Mouse (Mus musculus) midbrain, embryonic 11.5 days (tissue): ENCODE data around the gene Lrrc66. TPM values are rescaled to one million over a fixed set of nuclear protein-coding genes. Genes with fewer than 3 reads are reported as not detected.

Experiments used
- ATAC-seq: fragments of 200-750 bp; cut with Nextera tagmentation; 2 replicates; pipeline ENCODE4 v1.8.0; 2017; ENCODE audit warnings: moderate TSS enrichment, moderate library complexity; ENCODE audit not compliant: low FRiP score
- DNase-seq: peaks from one replicate; pipeline ENCODE4 v3.0.0; 2015; ENCODE audit warnings: low spot score; ENCODE audit errors: missing footprints
- H3K27ac ChIP-seq: fragments of 300-500 bp; sonication (generic); 2 replicates; pipeline ENCODE4 v1.5.1; 2014; ENCODE audit warnings: low read depth, low read length
- H3K27me3 ChIP-seq: fragments of 300-500 bp; sonication (generic); 2 replicates; pipeline ENCODE4 v1.6.1; 2014; ENCODE audit warnings: mild to moderate bottlenecking, low read length, moderate library complexity, mixed read lengths; ENCODE audit not compliant: control insufficient read depth, insufficient read depth
- H3K36me3 ChIP-seq: fragments of 300-500 bp; sonication (generic); 2 replicates; pipeline ENCODE4 v1.6.1; 2014; ENCODE audit warnings: mild to moderate bottlenecking, low read length, moderate library complexity, mixed read lengths; ENCODE audit not compliant: control insufficient read depth, insufficient read depth
- H3K4me1 ChIP-seq: fragments of 300-500 bp; sonication (generic); 2 replicates; pipeline ENCODE4 v1.6.1; 2014; ENCODE audit warnings: low read length; ENCODE audit not compliant: control insufficient read depth, insufficient read depth
- H3K4me2 ChIP-seq: fragments of 300-500 bp; sonication (generic); 2 replicates; pipeline ENCODE4 v1.6.1; 2014; ENCODE audit warnings: mild to moderate bottlenecking, moderate library complexity
- H3K4me3 ChIP-seq: fragments of 300-500 bp; sonication (generic); 2 replicates; pipeline ENCODE4 v1.5.1; 2014; ENCODE audit warnings: low read depth, low read length
- H3K9ac ChIP-seq: fragments of 300-500 bp; sonication (generic); 2 replicates; pipeline ENCODE4 v1.6.1; 2014; ENCODE audit warnings: low read length
- H3K9me3 ChIP-seq: fragments of 300-500 bp; sonication (generic); 2 replicates; pipeline ENCODE4 v1.6.1; 2016; ENCODE audit warnings: low read length; ENCODE audit not compliant: control insufficient read depth
- WGBS: fragments of 180-500 bp; shearing (Covaris S2); extraction: QIAGEN DNeasy Blood & Tissue Kit; methylation state at CpG from one replicate; pipeline ENCODE4 v1.1.7; 2014; 5-methylcytosine and 5-hydroxymethylcytosine counted together
- polyA plus RNA-seq: library from polyadenylated mRNA; unstranded; fragments of >200 nt; fragmentation: Nextera tagmentation; extraction: Ambion mirVana; gene quantifications from 2 replicates; pipeline ENCODE4 v1.2.1, GENCODE M21; 2014

Gene Lrrc66
- polyA plus RNA-seq, 1 experiment from 2014 or later: 0.04 TPM

DNA sequence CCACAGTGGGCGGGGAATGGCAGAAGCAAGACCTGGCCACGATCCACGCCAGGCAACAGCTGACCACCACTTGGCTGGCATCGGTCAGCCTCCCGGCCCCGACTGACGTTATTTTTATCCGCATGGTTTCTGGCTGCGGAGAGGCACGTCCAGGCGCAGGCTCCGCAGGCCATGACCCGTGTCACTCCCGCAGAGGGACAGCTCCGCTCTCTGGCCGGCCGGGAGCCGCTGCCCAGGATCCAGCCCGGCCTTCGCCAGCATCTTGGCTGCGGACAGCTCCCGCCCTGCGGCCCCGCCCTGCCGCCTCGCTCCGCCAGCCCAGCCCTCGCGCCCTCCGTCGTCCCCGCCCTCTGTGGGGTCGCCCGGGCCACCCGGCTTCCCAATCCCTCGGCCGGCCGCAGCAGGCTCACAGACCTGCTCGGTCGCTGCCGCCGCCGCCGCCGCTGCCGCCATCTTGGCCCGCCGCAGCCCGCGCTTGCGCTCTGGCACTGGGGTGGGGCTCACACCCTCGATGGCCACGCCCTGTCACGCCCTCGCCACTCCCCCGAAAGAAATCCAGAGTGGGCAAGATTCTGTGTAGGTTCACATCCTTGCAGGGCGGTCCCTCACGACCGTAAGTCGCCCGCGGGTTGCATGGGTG is 15.1 kb upstream of the Lrrc66 start, which contains the start of gene Sgcb:
Sgcb (minus strand) TSS at position 530 of the 640 bp plus-strand sequence.
- H3K36me3 ChIP-seq: no peaks in the 10 kb centered on the region
- H3K27ac ChIP-seq: no peak within 1 kb of the TSS
- DNase-seq: peak; percentile 98
- H3K9me3 ChIP-seq: no peaks in the 10 kb centered on the region
- ATAC-seq: peak; percentile 91
- peak within 1 kb of the TSS; percentile 92 for H3K9ac ChIP-seq
- H3K4me3 ChIP-seq: peak within 1 kb of the TSS; percentile 83
- H3K27me3 ChIP-seq: peaks cover 46% of the 10 kb centered on the region
- under 1% methylated on average over 57 of the region's 62 CpGs for WGBS
- peak within 1 kb of the TSS; percentile 73 for H3K4me2 ChIP-seq
- H3K4me1 ChIP-seq: peaks cover 22% of the 10 kb centered on the region

DNA sequence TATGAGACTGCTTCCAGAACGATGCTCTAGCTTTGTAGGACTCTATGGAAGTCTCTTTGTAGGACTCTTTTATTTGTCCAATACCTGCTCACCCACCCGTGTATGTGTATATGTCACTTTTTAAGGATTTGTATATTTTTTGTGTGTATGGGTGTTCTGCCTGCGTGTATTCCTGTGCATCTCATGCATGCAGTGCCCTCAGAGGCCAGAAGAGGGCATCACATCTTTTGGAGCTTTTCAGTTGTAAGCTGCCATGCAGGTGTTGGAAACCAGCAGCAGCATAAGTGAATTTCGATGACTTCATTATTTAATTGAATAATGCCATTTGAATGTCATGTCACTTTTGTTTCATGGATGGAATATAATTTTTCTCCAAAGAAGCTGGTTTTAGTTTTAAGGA is 9.8 kb upstream of the Lrrc66 start:
- 75% methylated on average over 4 of the region's 4 CpGs for WGBS
- Histone ChIP-seq H3K4me2 (no peak overlapping the region), H3K27ac (no peak overlapping the region), H3K36me3 (no peaks in the 10 kb centered on the region), H3K4me1 (peaks cover 7% of the 10 kb centered on the region), H3K9me3 (no peaks in the 10 kb centered on the region), H3K4me3 (no peak overlapping the region), H3K9ac (no peak overlapping the region), H3K27me3 (0 out of 2 replicates have a peak, but pooled peaks cover 2% of the 10 kb centered on the region)
- DNase-seq (no peak), ATAC-seq (no peak)

DNA sequence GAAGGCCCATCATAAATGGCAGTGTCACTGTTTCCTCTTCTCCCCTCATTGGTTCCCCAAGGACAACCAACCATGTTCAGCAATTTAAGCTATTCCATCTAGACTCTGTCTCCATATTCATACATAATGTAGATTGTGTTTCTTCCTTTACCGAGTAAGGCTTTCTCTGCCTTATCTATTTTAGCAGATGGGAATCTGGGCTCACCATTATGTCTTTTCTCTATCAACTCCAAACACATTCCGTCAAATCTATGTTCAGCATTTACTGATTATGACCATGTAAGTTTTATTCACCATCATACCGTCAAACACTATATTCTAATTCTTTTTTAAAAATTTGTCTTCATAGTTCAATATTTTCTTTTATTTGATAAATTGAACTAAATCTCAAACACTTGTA is 8.7 kb upstream of the Lrrc66 start:
- Histone ChIP-seq H3K9me3 (no peaks in the 10 kb centered on the region), H3K4me3 (no peak overlapping the region), H3K4me2 (no peak overlapping the region), H3K27ac (no peak overlapping the region), H3K4me1 (no peaks in the 10 kb centered on the region), H3K9ac (no peak overlapping the region), H3K27me3 (no peaks in the 10 kb centered on the region), H3K36me3 (no peaks in the 10 kb centered on the region)
- 89% methylated on average over 3 of the region's 3 CpGs for WGBS
- ATAC-seq (no peak), DNase-seq (no peak)

DNA sequence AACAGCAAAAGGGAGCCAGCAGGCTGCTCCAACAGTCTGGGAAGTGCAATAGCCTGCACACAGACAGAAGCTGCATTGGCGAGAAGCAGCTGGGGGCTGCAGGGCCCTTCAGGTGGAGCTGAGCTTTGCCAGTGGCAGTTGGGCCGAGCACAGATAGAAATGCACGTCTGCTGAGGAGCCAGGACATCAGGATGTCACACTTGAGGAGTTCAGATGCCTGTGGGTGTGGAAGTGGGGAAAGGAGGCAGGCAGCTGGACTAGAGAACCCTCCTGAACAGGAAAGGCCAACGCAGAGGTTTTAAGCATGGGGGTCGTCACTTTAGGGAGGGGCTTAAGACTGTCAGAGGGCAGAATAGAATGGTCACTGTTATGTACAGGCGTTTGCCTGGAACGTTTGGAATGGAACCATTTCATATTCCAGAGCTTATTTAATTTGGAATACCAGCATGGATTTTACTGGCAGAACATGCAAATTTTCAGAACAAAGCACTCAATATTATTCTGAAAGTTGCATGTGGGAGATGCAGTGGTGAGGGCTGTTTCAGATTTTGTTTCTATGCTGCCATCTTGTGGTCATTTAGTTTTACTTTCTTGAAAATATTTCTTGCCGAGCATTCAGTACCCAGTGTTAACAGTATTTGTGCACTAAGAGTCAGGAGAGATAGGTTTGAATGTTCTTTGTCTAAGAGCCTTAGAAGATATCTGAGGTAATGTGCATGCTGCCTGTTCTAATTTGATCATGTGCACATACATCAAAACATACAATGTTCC is 5.2 kb upstream of the Lrrc66 start:
- H3K27ac ChIP-seq: no peak overlapping the region
- peak; percentile 90 for DNase-seq
- H3K4me1 ChIP-seq: no peaks in the 10 kb centered on the region
- H3K9me3 ChIP-seq: peaks cover 3% of the 10 kb centered on the region; the same call in 1 of the 2 replicates
- WGBS: 47% methylated on average over 8 of the region's 8 CpGs
- no peak overlapping the region for H3K4me2 ChIP-seq
- H3K9ac ChIP-seq: no peak overlapping the region
- H3K36me3 ChIP-seq: peaks cover 3% of the 10 kb centered on the region
- no peaks in the 10 kb centered on the region for H3K27me3 ChIP-seq
- peak; percentile 52; the same call in 1 of the 2 replicates for ATAC-seq
- no peak overlapping the region for H3K4me3 ChIP-seq

DNA sequence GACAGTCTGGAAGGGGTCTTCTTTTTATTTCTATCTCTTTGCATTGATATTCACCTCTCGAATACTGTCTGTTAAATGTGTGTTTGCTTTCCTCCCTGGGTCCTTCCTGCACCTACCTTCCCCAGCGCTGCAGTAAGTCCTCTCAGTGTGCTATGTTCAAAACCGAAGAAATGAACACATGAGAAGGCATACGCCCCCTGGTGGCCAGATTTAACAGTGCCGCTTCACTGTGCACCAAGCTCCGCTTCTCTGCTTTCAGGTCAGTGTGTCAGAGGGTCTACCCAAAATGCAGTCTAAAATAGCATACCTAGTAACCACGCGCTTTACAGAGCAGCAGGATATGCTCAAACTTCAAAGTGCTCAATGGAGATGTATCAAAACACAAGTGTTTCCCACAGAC is 815 bp upstream of the Lrrc66 start:
- Histone ChIP-seq H3K27ac (no peak overlapping the region), H3K9ac (no peak overlapping the region), H3K36me3 (peaks cover 3% of the 10 kb centered on the region), H3K4me1 (peaks cover 6% of the 10 kb centered on the region), H3K4me3 (no peak overlapping the region), H3K4me2 (no peak overlapping the region), H3K27me3 (no peaks in the 10 kb centered on the region), H3K9me3 (peaks cover 3% of the 10 kb centered on the region; the same call in 1 of the 2 replicates)
- peak; percentile 98 for DNase-seq
- WGBS: 58% methylated on average over 8 of the region's 8 CpGs
- ATAC-seq: peak; percentile 33; the same call in 1 of the 2 replicates

DNA sequence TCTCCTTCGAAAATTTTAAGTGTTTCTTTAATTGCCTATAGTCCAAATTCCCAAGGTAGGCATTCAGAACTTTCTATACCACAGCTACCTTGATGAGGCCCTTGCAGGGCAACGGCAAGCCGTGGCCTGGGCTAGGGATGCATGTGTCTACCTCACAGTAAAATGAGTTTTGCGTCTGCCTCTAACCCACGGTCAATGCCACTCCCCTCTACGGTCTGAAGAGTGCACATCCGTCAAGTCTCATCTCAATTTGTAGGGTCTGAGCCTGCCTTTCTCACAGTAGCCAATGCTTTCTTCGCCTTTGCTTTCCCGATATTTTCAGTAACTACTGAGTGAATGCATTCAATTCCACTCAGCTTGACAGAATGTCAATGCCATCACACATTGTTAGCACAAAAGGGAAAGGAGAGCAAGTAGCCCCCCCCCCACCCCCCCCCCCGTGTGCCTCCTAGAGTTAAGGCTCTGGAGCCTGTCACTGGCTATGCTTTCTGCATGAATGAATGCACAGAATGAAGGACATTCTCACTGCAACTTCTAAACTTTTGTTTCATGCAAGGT is 1.2 kb downstream of the Lrrc66 start:
- 48% methylated on average over 10 of the region's 10 CpGs for WGBS
- Histone ChIP-seq H3K4me1 (peaks cover 6% of the 10 kb centered on the region), H3K9me3 (peaks cover 3% of the 10 kb centered on the region; the same call in 1 of the 2 replicates), H3K9ac (no peak overlapping the region), H3K27ac (no peak overlapping the region), H3K4me3 (no peak overlapping the region), H3K4me2 (no peak overlapping the region), H3K36me3 (peaks cover 3% of the 10 kb centered on the region), H3K27me3 (no peaks in the 10 kb centered on the region)
- ATAC-seq: peak; percentile 55; the same call in 1 of the 2 replicates
- no peak for DNase-seq

DNA sequence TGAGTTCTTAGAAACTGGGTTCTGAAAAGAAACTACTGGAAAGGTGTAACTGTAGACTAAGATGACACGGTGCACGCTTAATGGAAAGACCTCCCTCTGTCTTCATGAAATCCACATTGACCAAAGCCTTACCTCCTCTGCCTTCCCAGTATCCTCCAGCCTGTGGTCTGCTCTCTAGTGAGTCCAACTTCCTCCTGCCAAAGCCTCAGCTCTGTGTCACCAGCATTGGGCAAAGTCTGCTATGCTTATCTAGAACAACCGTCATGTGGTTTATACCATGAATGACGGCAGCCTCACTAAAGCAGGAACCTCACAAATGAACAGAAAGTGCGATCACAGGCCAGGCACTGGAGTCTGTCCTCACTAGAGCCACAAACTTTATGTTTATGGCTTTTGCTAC is 2.2 kb downstream of the Lrrc66 start:
- no peaks in the 10 kb centered on the region for H3K27me3 ChIP-seq
- H3K36me3 ChIP-seq: peaks cover 3% of the 10 kb centered on the region
- peaks cover 6% of the 10 kb centered on the region for H3K4me1 ChIP-seq
- no peak overlapping the region for H3K27ac ChIP-seq
- H3K9ac ChIP-seq: no peak overlapping the region
- H3K9me3 ChIP-seq: peaks cover 3% of the 10 kb centered on the region; the same call in 1 of the 2 replicates
- DNase-seq (no peak), ATAC-seq (no peak)
- no peak overlapping the region for H3K4me2 ChIP-seq
- 89% methylated on average over 5 of the region's 5 CpGs for WGBS
- no peak overlapping the region for H3K4me3 ChIP-seq

DNA sequence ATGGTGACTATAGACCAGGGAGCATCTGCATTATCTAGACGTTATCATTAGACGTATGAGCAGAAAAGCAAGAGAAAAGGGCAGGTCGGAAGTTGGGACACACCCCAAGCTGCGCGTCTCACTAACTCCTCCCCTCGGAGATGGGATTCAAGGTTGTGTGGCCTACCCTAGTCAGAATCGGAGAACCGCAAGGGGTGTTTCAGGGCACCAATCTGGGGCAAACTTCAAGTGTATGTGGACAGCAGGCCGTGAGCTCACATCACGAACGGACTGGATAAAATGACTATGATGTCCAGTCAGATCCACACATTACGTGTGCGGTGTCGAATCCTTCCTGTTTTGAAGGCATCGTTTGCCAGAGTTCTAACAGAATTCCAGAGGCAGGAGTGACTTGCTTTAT is 4.3 kb downstream of the Lrrc66 start:
- Histone ChIP-seq H3K27ac (no peak overlapping the region), H3K9ac (no peak overlapping the region), H3K27me3 (no peaks in the 10 kb centered on the region), H3K9me3 (no peaks in the 10 kb centered on the region), H3K36me3 (no peaks in the 10 kb centered on the region; the same call in 1 of the 2 replicates), H3K4me1 (peaks cover 6% of the 10 kb centered on the region), H3K4me2 (no peak overlapping the region), H3K4me3 (no peak overlapping the region)
- no peak for DNase-seq
- no peak for ATAC-seq
- WGBS: 77% methylated on average over 15 of the region's 15 CpGs

DNA sequence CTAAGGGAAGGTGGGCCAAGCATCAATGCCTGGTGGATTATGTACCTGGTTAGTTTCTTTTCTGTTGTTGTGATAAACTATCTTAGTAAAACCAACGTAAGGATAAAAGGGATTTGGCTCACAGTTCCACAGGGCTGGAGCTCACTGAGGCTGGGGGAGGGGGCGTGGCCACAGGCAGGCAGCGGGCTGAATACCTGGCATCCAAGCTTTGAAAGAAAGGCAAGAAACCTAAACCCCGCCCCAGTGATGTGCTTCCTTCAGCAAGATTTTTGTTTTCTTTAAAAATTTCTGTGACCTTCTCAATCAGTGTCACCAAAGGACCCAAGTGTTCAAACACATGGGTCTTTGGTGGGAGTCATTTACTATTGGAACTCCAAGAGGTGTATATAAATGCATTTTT is 4.8 kb downstream of the Lrrc66 start:
- no peak for ATAC-seq
- Histone ChIP-seq H3K27me3 (no peaks in the 10 kb centered on the region), H3K9me3 (no peaks in the 10 kb centered on the region), H3K4me3 (no peak overlapping the region), H3K4me2 (no peak overlapping the region), H3K4me1 (peaks cover 6% of the 10 kb centered on the region), H3K27ac (no peak overlapping the region), H3K36me3 (no peaks in the 10 kb centered on the region), H3K9ac (no peak overlapping the region)
- WGBS: 49% methylated on average over 4 of the region's 4 CpGs
- no peak for DNase-seq
